Mouse (Mus musculus) right cerebral cortex, postnatal 36 days (tissue): ENCODE data around the gene Btbd16.

Experiments
- DNase-seq, 2 experiments: peaks; one replicate each; pipeline ENCODE4 v3.0.0; 2022; ENCODE audit warnings: low spot score in 2 of 2, mixed read lengths in 1 of 2

Btbd16 gene

DNA sequence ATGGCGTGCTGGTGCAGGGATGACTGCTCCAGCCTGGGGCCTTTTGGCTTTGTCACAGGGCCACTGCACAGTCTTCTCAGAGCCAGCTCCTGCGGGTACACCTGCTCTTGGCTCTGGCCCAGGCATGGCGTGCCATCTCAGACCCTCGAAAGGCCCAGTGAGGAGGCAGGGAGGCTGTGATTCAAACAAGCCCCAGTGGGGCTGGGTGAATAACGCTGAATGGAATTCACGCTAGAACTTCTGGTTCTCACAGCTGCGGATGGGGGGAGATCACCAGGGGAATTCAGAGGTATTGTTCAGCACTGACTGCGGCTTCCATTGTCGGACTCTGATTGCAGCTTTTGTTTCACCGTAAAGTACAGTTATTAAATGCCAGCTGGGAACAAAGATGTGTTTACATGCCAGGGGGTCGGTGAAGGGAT lies 86.9 kb downstream of the Btbd16 start:
- DNase-seq: no peak

DNA sequence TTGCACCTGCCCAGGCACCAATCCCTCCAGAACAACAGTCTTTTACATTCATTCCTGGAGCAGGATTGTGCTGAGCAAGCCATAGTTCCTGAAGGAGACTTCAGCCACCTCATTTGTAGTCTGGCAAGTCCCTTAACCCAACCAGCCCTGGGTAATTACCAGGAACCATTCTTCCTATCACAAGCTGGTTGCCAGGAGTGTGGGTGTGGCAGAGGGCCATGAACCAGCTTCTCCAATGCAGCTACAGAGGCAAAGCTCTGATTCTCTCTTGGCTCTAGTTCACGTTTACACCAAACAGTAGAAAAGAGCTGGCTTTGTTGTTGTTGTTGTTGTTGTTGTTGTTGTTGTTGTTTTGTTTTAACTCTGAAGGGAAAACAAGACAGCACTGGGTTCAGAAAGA lies 88.6 kb downstream of the Btbd16 start:
- DNase-seq: no peak

DNA sequence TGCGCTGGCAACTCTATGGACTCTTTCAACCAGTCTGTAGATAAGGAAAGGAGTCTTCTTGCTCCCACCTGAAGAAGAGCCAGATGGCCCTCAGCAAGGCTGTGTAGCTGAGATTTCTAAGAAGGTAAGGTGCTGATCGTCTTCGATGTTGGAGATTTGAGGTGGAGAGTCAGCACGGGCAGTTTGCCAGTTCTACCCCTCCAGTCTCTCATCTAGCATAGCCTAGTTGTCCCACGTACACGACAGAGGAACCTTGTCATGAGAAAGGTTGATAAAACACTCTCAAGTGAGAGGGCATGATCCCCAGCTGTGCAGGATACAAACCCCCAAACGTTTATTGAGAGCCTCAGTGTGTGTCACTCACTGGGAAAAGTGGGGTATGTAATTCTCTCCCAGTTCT lies 90.8 kb downstream of the Btbd16 start:
- DNase-seq: no peak

DNA sequence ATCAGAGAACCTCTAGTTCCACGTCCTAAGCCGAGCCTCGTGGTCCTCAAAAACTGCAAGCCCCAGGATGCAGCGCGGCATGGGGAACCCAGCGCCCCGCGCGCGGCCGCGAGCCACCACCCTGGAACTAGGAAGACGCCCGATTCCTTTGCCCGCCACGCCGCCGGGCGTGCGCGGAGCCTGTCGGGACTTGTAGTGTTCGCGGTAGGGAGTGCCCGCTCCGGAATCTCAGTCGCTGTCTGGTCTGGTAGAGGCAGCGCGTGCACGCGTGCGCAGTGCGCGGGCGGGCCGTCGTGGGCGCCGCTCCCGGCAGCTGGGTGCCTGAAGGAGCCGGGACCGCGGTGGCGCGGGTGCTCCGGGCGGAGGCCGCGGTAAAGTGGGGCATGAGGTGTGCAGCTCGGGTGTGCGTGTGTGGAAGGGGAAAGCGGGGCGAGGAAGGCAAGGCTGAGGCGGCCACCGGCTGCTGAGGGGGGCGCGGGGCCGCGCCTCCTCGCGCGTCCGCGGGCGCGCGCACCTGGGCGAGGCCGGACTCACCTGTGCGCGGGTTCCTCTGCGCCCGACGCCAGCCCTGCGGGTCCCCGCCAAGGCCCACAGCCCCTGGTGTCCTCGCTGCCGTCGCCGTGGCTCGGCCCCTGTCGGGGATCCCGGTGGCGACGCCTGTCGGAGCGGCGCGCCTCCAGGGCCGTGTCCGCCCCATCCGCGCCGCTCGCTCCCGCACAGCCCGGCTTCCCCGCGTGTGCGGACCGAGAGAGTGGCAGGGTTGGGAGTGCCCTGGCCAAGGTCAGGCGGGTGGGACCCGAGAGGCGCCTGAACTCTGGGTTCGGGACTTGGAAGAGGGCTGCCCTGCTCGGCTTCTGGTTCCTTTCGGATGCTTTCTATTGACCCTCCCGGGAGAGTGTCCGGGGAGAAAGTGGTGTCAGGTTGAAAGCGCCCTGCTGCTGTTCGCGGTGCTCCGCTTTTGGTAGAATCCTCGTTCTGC lies 92.0 kb downstream of the Btbd16 start, which contains the start of gene Plekha1:
Gene Plekha1 (plus strand): TSS at position 144 of the 979 bp plus-strand sequence.
- peak; percentile 99 for DNase-seq

DNA sequence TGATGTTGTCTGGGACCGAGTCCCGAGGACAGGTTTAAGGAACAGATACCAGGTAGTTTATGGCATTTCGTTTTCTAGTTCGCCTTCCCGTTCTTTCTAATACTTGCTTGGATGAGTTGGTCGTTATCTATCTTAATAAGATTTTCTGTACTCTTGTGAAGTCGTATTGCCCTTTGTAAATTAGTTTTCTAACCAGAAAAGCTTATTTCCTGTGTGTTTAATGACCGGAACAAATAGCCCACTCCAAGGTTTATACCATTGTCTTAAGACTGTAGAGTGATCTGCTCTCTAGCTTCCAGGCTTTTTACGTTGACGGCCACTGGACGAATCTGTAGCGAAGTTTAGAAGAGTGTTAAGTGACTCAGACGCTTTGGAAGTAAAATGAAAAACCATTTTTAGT lies 92.8 kb downstream of the Btbd16 start:
- DNase-seq: no peak

DNA sequence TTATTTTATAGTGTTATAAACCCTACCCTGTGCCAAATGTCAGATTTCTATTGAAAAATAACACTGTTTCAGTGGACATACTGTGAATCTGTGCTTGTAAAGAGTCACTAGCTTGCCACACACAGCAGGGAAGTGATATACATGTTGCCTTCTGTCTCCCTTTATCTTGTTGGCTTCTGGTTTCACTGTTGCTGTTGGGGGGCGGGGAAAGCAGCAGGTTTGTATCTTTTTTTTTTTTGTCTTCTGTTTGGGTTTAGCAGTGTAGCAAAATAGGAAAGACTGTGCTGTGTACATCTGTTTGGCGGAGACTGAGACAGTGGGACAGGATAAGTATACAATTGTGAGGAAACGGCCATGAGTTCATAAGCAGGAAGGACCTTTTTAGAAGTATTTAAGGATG lies 93.4 kb downstream of the Btbd16 start:
- no peak for DNase-seq
